Mouse (Mus musculus) olfactory bulb, adult 2 months (tissue): ENCODE results near the gene Catsper1.

Experiments used
- CTCF ChIP-seq: fragments of 200-500 bp; IDR thresholded peaks from 2 replicates; pipeline ENCODE4 v1.5.1; 2012; ENCODE audit warnings: low read depth, mild to moderate bottlenecking, low read length, moderate library complexity; ENCODE audit not compliant: insufficient read depth
- POLR2A ChIP-seq: fragments of 200-500 bp; IDR thresholded peaks from 2 replicates; pipeline ENCODE4 v1.6.1; 2012; ENCODE audit warnings: mild to moderate bottlenecking, low read depth, low read length, moderate library complexity; ENCODE audit not compliant: insufficient read depth

GRCm38 (mm10) chr19:5348526-5349501 lies 13.3 kb downstream of the Catsper1 start:
- no peak for TF ChIP-seq POLR2A
- TF ChIP-seq CTCF = peak; percentile 28; the same call in 1 of the 2 replicates
